Mouse (Mus musculus): ENCODE measurements at regions not wholly inside any gene's neighbourhood (a gene's known extent, or its start where the extent isn't known, plus 50 kb on each side); places are given as distances from the start of the nearest gene placed in this dataset.
A peak's percentile ranks its signal among the peaks of the same experiment; 100 is the strongest.

- H3K4me2 ChIP-seq (replicated peaks) = no peak overlapping the region
- H3K9ac ChIP-seq = no peak overlapping the region
- WGBS = 14% methylated on average over 6 of the region's 6 CpGs
- ATAC-seq (ENCODE audit: low FRiP score, low read depth) = 0 out of 2 replicates have a peak, but pooled peaks have one; percentile 56
- H3K9me3 ChIP-seq = no peaks in the 10 kb centered on the region
- no peak overlapping the region for H3K27ac ChIP-seq
- H3K4me1 ChIP-seq = no peaks in the 10 kb centered on the region
- H3K4me3 ChIP-seq = no peak overlapping the region
- H3K36me3 ChIP-seq = no peaks in the 10 kb centered on the region
- H3K27me3 ChIP-seq (replicated peaks) = no peaks in the 10 kb centered on the region
Observed at GRCm38 (mm10) chr12:117385072-117385666, 131.1 kb upstream of the Rapgef5 start.

GRCm38 (mm10) chr12:117385697-117386096 lies 130.6 kb upstream of the Rapgef5 start:
- no peaks in the 10 kb centered on the region for H3K36me3 ChIP-seq
- H3K9ac ChIP-seq = no peak overlapping the region
- no peaks in the 10 kb centered on the region for H3K9me3 ChIP-seq
- 92% methylated on average over 1 of the region's 1 CpGs for WGBS
- H3K27ac ChIP-seq = no peak overlapping the region
- H3K4me1 ChIP-seq = no peaks in the 10 kb centered on the region
- no peak overlapping the region for H3K4me3 ChIP-seq
- ATAC-seq (ENCODE audit: low FRiP score, low read depth) = no peak
- no peaks in the 10 kb centered on the region for H3K27me3 ChIP-seq (replicated peaks)
- H3K4me2 ChIP-seq (replicated peaks) = no peak overlapping the region

GRCm38 (mm10) chr12:117386957-117387356 lies 129.3 kb upstream of the Rapgef5 start:
- ATAC-seq (ENCODE audit: low FRiP score, low read depth) = no peak
- H3K36me3 ChIP-seq = no peaks in the 10 kb centered on the region
- no peak overlapping the region for H3K4me2 ChIP-seq (replicated peaks)
- H3K9me3 ChIP-seq = no peaks in the 10 kb centered on the region
- no peak overlapping the region for H3K27ac ChIP-seq
- H3K9ac ChIP-seq = no peak overlapping the region
- no peak overlapping the region for H3K4me3 ChIP-seq
- H3K4me1 ChIP-seq = no peaks in the 10 kb centered on the region
- WGBS = 90% methylated on average over 9 of the region's 9 CpGs
- no peaks in the 10 kb centered on the region for H3K27me3 ChIP-seq (replicated peaks)

- Histone ChIP-seq H3K27me3 (replicated peaks) (no peaks in the 10 kb centered on the region), H3K36me3 (no peaks in the 10 kb centered on the region), H3K9me3 (no peaks in the 10 kb centered on the region), H3K27ac (no peak overlapping the region), H3K9ac (no peak overlapping the region), H3K4me3 (no peak overlapping the region), H3K4me2 (replicated peaks) (no peak overlapping the region), H3K4me1 (no peaks in the 10 kb centered on the region)
- 93% methylated on average over 7 of the region's 7 CpGs for WGBS
- no peak for ATAC-seq (ENCODE audit: low FRiP score, low read depth)
Observed at GRCm38 (mm10) chr12:117389516-117390347, 126.5 kb upstream of the Rapgef5 start.

- Histone ChIP-seq H3K4me2 (replicated peaks) (no peak overlapping the region), H3K36me3 (no peaks in the 10 kb centered on the region), H3K27ac (no peak overlapping the region), H3K9me3 (no peaks in the 10 kb centered on the region), H3K9ac (no peak overlapping the region), H3K27me3 (replicated peaks) (no peaks in the 10 kb centered on the region), H3K4me1 (no peaks in the 10 kb centered on the region), H3K4me3 (no peak overlapping the region)
- ATAC-seq (ENCODE audit: low FRiP score, low read depth) = no peak
- WGBS = 88% methylated on average over 3 of the region's 3 CpGs
Observed at GRCm38 (mm10) chr12:117397512-117397911, 118.8 kb upstream of the Rapgef5 start.

- ATAC-seq (ENCODE audit: low FRiP score, low read depth) = no peak
- 11% methylated on average over 7 of the region's 7 CpGs for WGBS
- no peaks in the 10 kb centered on the region for H3K36me3 ChIP-seq
- H3K9ac ChIP-seq = no peak overlapping the region
- H3K4me1 ChIP-seq = no peaks in the 10 kb centered on the region
- no peak overlapping the region for H3K4me3 ChIP-seq
- no peak overlapping the region for H3K4me2 ChIP-seq (replicated peaks)
- H3K9me3 ChIP-seq = no peaks in the 10 kb centered on the region
- no peak overlapping the region for H3K27ac ChIP-seq
- H3K27me3 ChIP-seq (replicated peaks) = no peaks in the 10 kb centered on the region
Observed at GRCm38 (mm10) chr12:117403513-117404156, 112.6 kb upstream of the Rapgef5 start.

- ATAC-seq (ENCODE audit: low FRiP score, low read depth) = no peak
- no peak overlapping the region for H3K9ac ChIP-seq
- H3K9me3 ChIP-seq = no peaks in the 10 kb centered on the region
- H3K4me3 ChIP-seq = no peak overlapping the region
- no peaks in the 10 kb centered on the region for H3K4me1 ChIP-seq
- H3K4me2 ChIP-seq (replicated peaks) = no peak overlapping the region
- H3K36me3 ChIP-seq = no peaks in the 10 kb centered on the region
- no peak overlapping the region for H3K27ac ChIP-seq
- no peaks in the 10 kb centered on the region for H3K27me3 ChIP-seq (replicated peaks)
- 54% methylated on average over 5 of the region's 5 CpGs for WGBS
Observed at GRCm38 (mm10) chr12:117404157-117404752, 112.0 kb upstream of the Rapgef5 start.

GRCm38 (mm10) chr12:117406832-117407231 lies 109.4 kb upstream of the Rapgef5 start:
- Histone ChIP-seq H3K9ac (no peak overlapping the region), H3K27me3 (replicated peaks) (no peaks in the 10 kb centered on the region), H3K4me3 (no peak overlapping the region), H3K9me3 (no peaks in the 10 kb centered on the region), H3K4me1 (no peaks in the 10 kb centered on the region), H3K27ac (no peak overlapping the region), H3K4me2 (replicated peaks) (no peak overlapping the region), H3K36me3 (no peaks in the 10 kb centered on the region)
- ATAC-seq (ENCODE audit: low FRiP score, low read depth) = no peak
- WGBS = 89% methylated on average over 9 of the region's 9 CpGs

- 51% methylated on average over 1 of the region's 1 CpGs for WGBS
- no peak overlapping the region for H3K27ac ChIP-seq
- peaks cover 6% of the 10 kb centered on the region; the same call in 1 of the 2 replicates for H3K4me1 ChIP-seq
- H3K27me3 ChIP-seq (replicated peaks) = no peaks in the 10 kb centered on the region
- no peaks in the 10 kb centered on the region for H3K36me3 ChIP-seq
- H3K9me3 ChIP-seq = no peaks in the 10 kb centered on the region
- H3K9ac ChIP-seq = no peak overlapping the region
- no peak for ATAC-seq (ENCODE audit: low FRiP score, low read depth)
- H3K4me3 ChIP-seq = no peak overlapping the region
- no peak overlapping the region for H3K4me2 ChIP-seq (replicated peaks)
Observed at GRCm38 (mm10) chr12:117410604-117411003, 105.7 kb upstream of the Rapgef5 start.

GRCm38 (mm10) chr12:117412257-117412656 lies 104.0 kb upstream of the Rapgef5 start:
- no peaks in the 10 kb centered on the region for H3K27me3 ChIP-seq (replicated peaks)
- H3K36me3 ChIP-seq = no peaks in the 10 kb centered on the region
- H3K9ac ChIP-seq = no peak overlapping the region
- no peak overlapping the region for H3K4me2 ChIP-seq (replicated peaks)
- H3K9me3 ChIP-seq = no peaks in the 10 kb centered on the region
- 68% methylated on average over 6 of the region's 6 CpGs for WGBS
- 0 out of 2 replicates have a peak, but pooled peaks have one; percentile 21 for ATAC-seq (ENCODE audit: low FRiP score, low read depth)
- H3K4me1 ChIP-seq = peaks cover 6% of the 10 kb centered on the region; the same call in 1 of the 2 replicates
- no peak overlapping the region for H3K27ac ChIP-seq
- no peak overlapping the region for H3K4me3 ChIP-seq

- H3K27ac ChIP-seq = no peak overlapping the region
- no peak overlapping the region for H3K9ac ChIP-seq
- H3K4me2 ChIP-seq (replicated peaks) = no peak overlapping the region
- no peaks in the 10 kb centered on the region for H3K9me3 ChIP-seq
- no peak overlapping the region for H3K4me3 ChIP-seq
- H3K36me3 ChIP-seq = no peaks in the 10 kb centered on the region
- no peaks in the 10 kb centered on the region for H3K27me3 ChIP-seq (replicated peaks)
- ATAC-seq (ENCODE audit: low FRiP score, low read depth) = 0 out of 2 replicates have a peak, but pooled peaks have one; percentile 21
- WGBS = 59% methylated on average over 2 of the region's 2 CpGs
- H3K4me1 ChIP-seq = peaks cover 6% of the 10 kb centered on the region; the same call in 1 of the 2 replicates
Observed at GRCm38 (mm10) chr12:117412779-117413505, 103.3 kb upstream of the Rapgef5 start.
